Mouse (Mus musculus) E14TG2a.4 (cell line): ENCODE results near the gene Morc3.

ENCODE experiments used
- CTCF ChIP-seq: conservative IDR thresholded peaks from 2 replicates; pipeline ENCODE4 v1.5.1; 2014; ENCODE audit warnings: low read length
- POU5F1 ChIP-seq: IDR thresholded peaks from 2 replicates; pipeline ENCODE4 v1.6.1; 2014; ENCODE audit warnings: low read length, borderline replicate concordance

DNA sequence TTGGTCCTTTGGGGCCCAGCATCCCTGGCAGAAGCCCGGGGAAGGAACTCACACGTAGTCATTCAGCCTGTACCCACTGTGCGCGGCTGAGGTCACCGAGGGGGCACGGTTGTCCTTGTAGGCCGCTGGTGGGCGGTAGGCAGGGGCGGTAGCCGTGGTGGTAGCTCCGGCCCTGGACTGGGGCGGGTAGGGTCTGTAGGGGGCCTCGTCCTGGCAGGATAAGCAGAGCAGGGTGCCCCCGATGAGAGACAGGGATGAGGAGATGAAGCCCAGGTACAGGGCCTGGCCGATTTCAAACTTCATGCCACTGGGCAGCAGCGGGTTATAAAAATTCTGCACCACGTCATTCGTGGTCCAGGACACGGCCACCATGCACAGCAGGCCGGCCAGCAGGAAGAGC is 87.3 kb downstream of the Morc3 start:
- TF ChIP-seq CTCF: no peak
- no peak for TF ChIP-seq POU5F1
